Mouse (Mus musculus): ENCODE data around the gene Frat2. TPM values are rescaled to one million over a fixed set of nuclear protein-coding genes. Genes with fewer than 3 reads are reported as not detected.

Gene Frat2
- 7.6 and 10.0 TPM in 2 replicates for polyA plus RNA-seq (2011; ENCODE audit: insufficient read depth, insufficient read length, low read depth, missing spikeins)

- peak within 1 kb of the TSS; percentile 66 for H3K27ac ChIP-seq (ENCODE audit: insufficient read depth, low read length)
- no peaks in the 10 kb centered on the region for H3K36me3 ChIP-seq (ENCODE audit: control insufficient read depth, insufficient read depth, low read length, poor library complexity, severe bottlenecking)
- TF ChIP-seq EP300 (IDR thresholded peaks at IDR 0.05; ENCODE audit: insufficient read depth, low read depth, low read length) = no peak
- TF ChIP-seq POLR2A (IDR thresholded peaks at IDR 0.05; ENCODE audit: insufficient read depth, low read length) = peak; percentile 71
- H3K4me3 ChIP-seq (ENCODE audit: low read depth, low read length) = peak within 1 kb of the TSS; percentile 69
- H3K9ac ChIP-seq (ENCODE audit: low read depth, poor library complexity, severe bottlenecking) = peak within 1 kb of the TSS; percentile 68
- no peaks in the 10 kb centered on the region for H3K9me3 ChIP-seq (replicated peaks; ENCODE audit: control insufficient read depth, insufficient read depth, low read length, poor library complexity, severe bottlenecking)
- peaks cover 2% of the 10 kb centered on the region; the same call in 1 of the 2 replicates for H3K27me3 ChIP-seq (ENCODE audit: control insufficient read depth, insufficient read depth, low read length, poor library complexity, severe bottlenecking)
- peaks cover 6% of the 10 kb centered on the region for H3K4me1 ChIP-seq (ENCODE audit: control insufficient read depth, insufficient read depth, low read length)
These were observed at the start of gene Frat2 for GRCm38 (mm10) chr19:41847992-41848851. TSS of gene Frat2 (minus strand) at chr19:41848132.

GRCm38 (mm10) chr19:41896319-41896711, 48.4 kb upstream of the Frat2 start:
- H3K27ac ChIP-seq (ENCODE audit: insufficient read depth, low read length) = no peak overlapping the region
- peaks cover 4% of the 10 kb centered on the region; the same call in 1 of the 2 replicates for H3K36me3 ChIP-seq (ENCODE audit: control insufficient read depth, insufficient read depth, low read length, poor library complexity, severe bottlenecking)

GRCm38 (mm10) chr19:41895460-41896318, 47.8 kb upstream of the Frat2 start, which contains the start of gene Rrp12:
TSS of gene Rrp12 (minus strand) at chr19:41896173.
- Histone ChIP-seq H3K36me3 (ENCODE audit: control insufficient read depth, insufficient read depth, low read length, poor library complexity, severe bottlenecking) (peaks cover 4% of the 10 kb centered on the region), H3K27me3 (ENCODE audit: control insufficient read depth, insufficient read depth, low read length, poor library complexity, severe bottlenecking) (no peaks in the 10 kb centered on the region), H3K9ac (ENCODE audit: low read depth, poor library complexity, severe bottlenecking) (peak within 1 kb of the TSS; percentile 55), H3K27ac (ENCODE audit: insufficient read depth, low read length) (no peak within 1 kb of the TSS), H3K4me1 (ENCODE audit: control insufficient read depth, insufficient read depth, low read length) (no peaks in the 10 kb centered on the region), H3K9me3 (replicated peaks; ENCODE audit: control insufficient read depth, insufficient read depth, low read length, poor library complexity, severe bottlenecking) (no peaks in the 10 kb centered on the region), H3K4me3 (ENCODE audit: low read depth, low read length) (peak within 1 kb of the TSS; percentile 97)
- TF ChIP-seq CTCF (IDR thresholded peaks at IDR 0.05; ENCODE audit: low read depth, low read length) = no peak
- peak; percentile 60 for TF ChIP-seq POLR2A (IDR thresholded peaks at IDR 0.05; ENCODE audit: insufficient read depth, low read length)
- 0 out of 2 replicates have a peak, but pooled peaks have one; percentile 25 for TF ChIP-seq EP300 (IDR thresholded peaks at IDR 0.05; ENCODE audit: insufficient read depth, low read depth, low read length)

More at GRCm38 (mm10) chr19:41896319-41896711, 48.4 kb upstream of the Frat2 start:
- H3K4me1 ChIP-seq (ENCODE audit: control insufficient read depth, insufficient read depth, low read length) = no peaks in the 10 kb centered on the region
- no peaks in the 10 kb centered on the region for H3K27me3 ChIP-seq (ENCODE audit: control insufficient read depth, insufficient read depth, low read length, poor library complexity, severe bottlenecking)
- no peak for TF ChIP-seq EP300 (IDR thresholded peaks at IDR 0.05; ENCODE audit: insufficient read depth, low read depth, low read length)
- TF ChIP-seq POLR2A (IDR thresholded peaks at IDR 0.05; ENCODE audit: insufficient read depth, low read length) = no peak
- TF ChIP-seq CTCF (IDR thresholded peaks at IDR 0.05; ENCODE audit: low read depth, low read length) = no peak
- peak overlapping the region; percentile 97 for H3K4me3 ChIP-seq (ENCODE audit: low read depth, low read length)
- H3K9ac ChIP-seq (ENCODE audit: low read depth, poor library complexity, severe bottlenecking) = peak overlapping the region; percentile 55
- no peaks in the 10 kb centered on the region for H3K9me3 ChIP-seq (replicated peaks; ENCODE audit: control insufficient read depth, insufficient read depth, low read length, poor library complexity, severe bottlenecking)

- Histone ChIP-seq H3K9me3 (replicated peaks; ENCODE audit: control insufficient read depth, insufficient read depth, low read length, poor library complexity, severe bottlenecking) (no peaks in the 10 kb centered on the region), H3K27me3 (ENCODE audit: control insufficient read depth, insufficient read depth, low read length, poor library complexity, severe bottlenecking) (no peaks in the 10 kb centered on the region), H3K27ac (ENCODE audit: insufficient read depth, low read length) (no peak overlapping the region), H3K4me3 (ENCODE audit: low read depth, low read length) (peak overlapping the region; percentile 97), H3K9ac (ENCODE audit: low read depth, poor library complexity, severe bottlenecking) (peak overlapping the region; percentile 55), H3K36me3 (ENCODE audit: control insufficient read depth, insufficient read depth, low read length, poor library complexity, severe bottlenecking) (peaks cover 9% of the 10 kb centered on the region), H3K4me1 (ENCODE audit: control insufficient read depth, insufficient read depth, low read length) (no peaks in the 10 kb centered on the region)
- no peak for TF ChIP-seq EP300 (IDR thresholded peaks at IDR 0.05; ENCODE audit: insufficient read depth, low read depth, low read length)
- TF ChIP-seq CTCF (IDR thresholded peaks at IDR 0.05; ENCODE audit: low read depth, low read length) = no peak
- TF ChIP-seq POLR2A (IDR thresholded peaks at IDR 0.05; ENCODE audit: insufficient read depth, low read length) = no peak
These were observed 47.0 kb upstream of the Frat2 start for GRCm38 (mm10) chr19:41894959-41895358.

- H3K36me3 ChIP-seq (ENCODE audit: control insufficient read depth, insufficient read depth, low read length, poor library complexity, severe bottlenecking) = peaks cover 55% of the 10 kb centered on the region
- H3K27me3 ChIP-seq (ENCODE audit: control insufficient read depth, insufficient read depth, low read length, poor library complexity, severe bottlenecking) = no peaks in the 10 kb centered on the region
- no peak overlapping the region for H3K4me3 ChIP-seq (ENCODE audit: low read depth, low read length)
- TF ChIP-seq CTCF (IDR thresholded peaks at IDR 0.05; ENCODE audit: low read depth, low read length) = no peak
- no peak for TF ChIP-seq POLR2A (IDR thresholded peaks at IDR 0.05; ENCODE audit: insufficient read depth, low read length)
- no peak for TF ChIP-seq EP300 (IDR thresholded peaks at IDR 0.05; ENCODE audit: insufficient read depth, low read depth, low read length)
- no peaks in the 10 kb centered on the region for H3K4me1 ChIP-seq (ENCODE audit: control insufficient read depth, insufficient read depth, low read length)
- H3K9ac ChIP-seq (ENCODE audit: low read depth, poor library complexity, severe bottlenecking) = no peak overlapping the region
- no peak overlapping the region for H3K27ac ChIP-seq (ENCODE audit: insufficient read depth, low read length)
- H3K9me3 ChIP-seq (replicated peaks; ENCODE audit: control insufficient read depth, insufficient read depth, low read length, poor library complexity, severe bottlenecking) = no peaks in the 10 kb centered on the region
These were observed 40.3 kb upstream of the Frat2 start for GRCm38 (mm10) chr19:41888191-41888590.
